Mouse (Mus musculus) ES-E14 (cell line): ENCODE data around the gene Plin2.

Experiments
- HCFC1 ChIP-seq: IDR thresholded peaks from 2 replicates; pipeline ENCODE4 v1.6.1; 2012; ENCODE audit warnings: low read length, inconsistent platforms, borderline replicate concordance; ENCODE audit not compliant: insufficient read depth
- ZNF384 ChIP-seq: IDR thresholded peaks from 2 replicates; pipeline ENCODE4 v1.6.1; 2012; ENCODE audit warnings: low read depth, low read length, inconsistent platforms

DNA sequence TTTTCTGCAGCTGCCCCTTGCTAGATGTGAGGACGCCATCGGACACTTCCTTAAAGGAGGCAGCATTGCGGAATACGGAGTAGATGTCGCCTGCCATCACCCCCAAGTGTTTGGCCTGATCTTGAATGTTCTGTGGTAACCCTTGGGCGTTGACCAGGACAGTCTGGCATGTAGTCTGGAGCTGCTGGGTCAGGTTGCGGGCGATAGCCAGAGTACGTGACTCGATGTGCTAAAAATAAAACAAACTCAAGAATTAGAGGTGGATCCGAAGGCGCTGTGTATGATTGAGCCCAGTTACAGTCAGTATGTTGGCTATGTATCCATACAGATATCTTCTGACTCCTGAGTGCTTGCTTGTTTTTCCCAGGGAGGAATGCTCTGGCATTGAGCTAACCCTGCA, 12.7 kb downstream of the Plin2 start:
- TF ChIP-seq HCFC1 (no peak), ZNF384 (no peak)
